In genomic region chr10:84716581-84716980, GRCm38 (mm10) we compare ENCODE assay signal across 19 mouse cellular contexts. TPM values are rescaled to one million over a fixed set of nuclear protein-coding genes. Genes with fewer than 3 reads are reported as not detected.
DNase-seq lines count a peak whose midpoint lies in the region.
"Had no signal": no experiment of that assay in that cellular context is flagged by ENCODE, and none has a peak within 500 bp of the region (broad histone marks: within the 10 kb centered on the region; RNA-seq: fewer than 3 reads in every experiment).

No protein-coding gene starts in this region.

- DNase-seq in adrenal gland, adult 2 months: peak; percentile 56
- no peak for DNase-seq in adrenal gland, adult 8-10 months
- DNase-seq in adrenal gland, postnatal 14 days: peak; percentile 45
- DNase-seq in adrenal gland, postnatal 4 days (ENCODE audit: low spot score in 2 of 2): no peak
- DNase-seq in 416B (ENCODE audit: low read depth): peak; percentile 5
- peak; percentile 31 to 59 for DNase-seq in adrenal gland, postnatal 36 days
- no peak for DNase-seq in kidney, adult 11 months
- DNase-seq: cerebellum, adult 11 months; cerebellum, adult 18-20 months; cerebellum, adult 8-10 months; cerebellum, adult 9-11 months; cerebellum, postnatal 14 days; cerebellum, postnatal 36 days; embryo, embryonic 11 days; forebrain, postnatal 0 days had no signal

RNA-seq across cellular contexts. Expression of gene Rfx4, which starts 39.3 kb away (rescaled TPM):
- under 1 TPM in 1 of 2 experiments, not detected in 1; 0.10 TPM for total RNA-seq in adrenal gland, adult 2 months (2021)
- 0.06 TPM in 1 of 2 replicates, not detected in the other for polyA plus RNA-seq in adrenal gland, adult 2 months (2012; rRNA removed)
- total RNA-seq in adrenal gland, adult 8-10 months (2022): under 1 TPM in 1 of 4 experiments, not detected in 3; 0.07 TPM
- total RNA-seq in adrenal gland, postnatal 14 days (2021): 0.63 and 1.1 TPM in 2 replicates
- under 1 TPM in 1 of 2 experiments, not detected in 1; 0.17 TPM for total RNA-seq in adrenal gland, postnatal 4 days (2021)
- total RNA-seq in adrenal gland, postnatal 36 days (2021): not detected
- total RNA-seq: common myeloid progenitor, adult 5-6 weeks; MEL had no signal
- polyA plus RNA-seq: C2C12; erythroblast, embryonic 14.5 days had no signal

Comparison
In these comparisons a context has a peak if more than half of its experiments do, and no peak if none do; other contexts are left out.
1. DNase-seq: peak in adrenal gland, adult 2 months (single experiment), adrenal gland, postnatal 14 days (single experiment), 416B (single experiment) and adrenal gland, postnatal 36 days (2 of 2); none in adrenal gland, adult 8-10 months (single experiment), adrenal gland, postnatal 4 days (0 of 2) and kidney, adult 11 months (single experiment).